Mouse (Mus musculus): Measurements from ENCODE around the gene Ribc2.

- TF ChIP-seq EP300 (optimal IDR thresholded peaks at IDR 0.05) (no peak), CTCF (IDR thresholded peaks at IDR 0.05; ENCODE audit: low read depth) (no peak)
Measured at GRCm38 (mm10) chr15:85135143-85135542, 3.3 kb downstream of the Ribc2 start.

Measured in stomach, postnatal 0 days (tissue).